Comparison of ENCODE assay signal across 9 mouse cellular contexts in the genomic region with DNA sequence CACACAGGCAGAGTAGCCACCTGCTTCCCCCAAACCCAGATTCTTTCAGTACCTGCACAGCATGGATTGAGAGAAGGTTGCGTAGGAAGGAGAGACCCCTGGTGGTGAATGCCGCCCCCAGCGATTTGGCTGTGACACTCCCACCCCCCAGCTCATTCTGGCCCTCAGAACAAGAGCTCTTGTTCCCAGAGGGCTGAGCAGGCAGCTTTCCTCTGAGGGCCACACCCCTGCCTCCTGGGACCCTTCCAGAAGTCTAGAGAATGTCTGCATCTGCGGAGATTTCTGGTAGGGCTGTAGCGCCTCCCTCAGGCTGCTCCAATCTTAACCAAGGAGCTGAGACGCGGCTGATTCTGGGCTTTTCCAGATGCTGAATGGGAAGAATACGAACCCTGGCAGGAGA.
DNase-seq lines count a peak whose midpoint lies in the region; ATAC-seq and TF ChIP-seq lines count a peak whose summit lies in the region.
"Had no signal": no experiment of that assay in that cellular context is flagged by ENCODE, and none has a peak within 500 bp of the region (broad histone marks: within the 10 kb centered on the region; RNA-seq: fewer than 3 reads in every experiment).

No protein-coding gene starts in this region.

- ATAC-seq in kidney, embryonic 14.5 days (ENCODE audit: low FRiP score, low TSS enrichment) = peak; percentile 30; the same call in 1 of the 2 replicates
- 0 out of 2 replicates have a peak, but pooled peaks have one; percentile 8 for ATAC-seq in intestine, postnatal 0 days
- no peak for ATAC-seq in neural tube, embryonic 13.5 days (ENCODE audit: low read depth)

- 34% methylated on average over 8 of the region's 8 CpGs for WGBS in kidney, embryonic 14.5 days
- 43% methylated on average over 8 of the region's 8 CpGs for WGBS in intestine, postnatal 0 days
- 21% methylated on average over 8 of the region's 8 CpGs for WGBS in neural tube, embryonic 13.5 days

- peaks cover 22% of the 10 kb centered on the region for H3K4me1 ChIP-seq in kidney, embryonic 14.5 days (ENCODE audit: control insufficient read depth, insufficient read depth, low read length)
- no peaks in the 10 kb centered on the region for H3K4me1 ChIP-seq in intestine, postnatal 0 days (replicated peaks; ENCODE audit: control insufficient read depth, insufficient read depth, low read length)
- peaks cover 97% of the 10 kb centered on the region for H3K4me1 ChIP-seq in neural tube, embryonic 13.5 days (replicated peaks)
- H3K4me1 ChIP-seq: liver, embryonic 15.5 days had no signal

- no peaks in the 10 kb centered on the region for H3K9me3 ChIP-seq in kidney, embryonic 14.5 days (ENCODE audit: control insufficient read depth, low read length)
- no peaks in the 10 kb centered on the region for H3K9me3 ChIP-seq in intestine, postnatal 0 days (ENCODE audit: control insufficient read depth)
- H3K9me3 ChIP-seq in neural tube, embryonic 13.5 days = no peaks in the 10 kb centered on the region
- H3K9me3 ChIP-seq: liver, embryonic 15.5 days had no signal

- no peak for DNase-seq in kidney, postnatal 25 days
- peak; percentile 53 for DNase-seq in MN1 (ENCODE audit: low spot score)
- DNase-seq in gastrocnemius, postnatal 14 days = peak; percentile 44
- DNase-seq in cerebellum, adult 11 months = no peak
- no peak for DNase-seq in spleen, postnatal 14 days (ENCODE audit: low spot score in 2 of 2)

- H3K9ac ChIP-seq in kidney, embryonic 14.5 days (ENCODE audit: low read depth, low read length) = no peak overlapping the region
- no peak overlapping the region for H3K9ac ChIP-seq in intestine, postnatal 0 days (ENCODE audit: low read depth, low read length)
- no peak overlapping the region for H3K9ac ChIP-seq in neural tube, embryonic 13.5 days
- H3K9ac ChIP-seq: liver, embryonic 15.5 days had no signal

- TF ChIP-seq CTCF in intestine, postnatal 0 days (IDR thresholded peaks at IDR 0.05; ENCODE audit: low read depth) = peak; percentile 59

- intact Hi-C loops in gastrocnemius, postnatal 14 days (cut with DNase I; ENCODE audit: low total_unique reads) = no loop called here

- no peaks in the 10 kb centered on the region for H3K36me3 ChIP-seq in kidney, embryonic 14.5 days (ENCODE audit: control insufficient read depth, insufficient read depth, low read length)
- H3K36me3 ChIP-seq in intestine, postnatal 0 days (ENCODE audit: control insufficient read depth, insufficient read depth) = no peaks in the 10 kb centered on the region
- H3K36me3 ChIP-seq in neural tube, embryonic 13.5 days = no peaks in the 10 kb centered on the region
- H3K36me3 ChIP-seq: liver, embryonic 15.5 days had no signal

- H3K4me2 ChIP-seq in kidney, embryonic 14.5 days (replicated peaks; ENCODE audit: low read depth, low read length) = no peak overlapping the region
- H3K4me2 ChIP-seq in intestine, postnatal 0 days (replicated peaks; ENCODE audit: low read depth) = no peak overlapping the region
- no peak overlapping the region for H3K4me2 ChIP-seq in neural tube, embryonic 13.5 days
- H3K4me2 ChIP-seq: liver, embryonic 15.5 days had no signal

- no peak overlapping the region for H3K4me3 ChIP-seq in kidney, embryonic 14.5 days (ENCODE audit: low read length)
- H3K4me3 ChIP-seq in intestine, postnatal 0 days (ENCODE audit: low read depth, low read length) = no peak overlapping the region
- no peak overlapping the region for H3K4me3 ChIP-seq in neural tube, embryonic 13.5 days
- H3K4me3 ChIP-seq: liver, embryonic 15.5 days had no signal

- H3K27ac ChIP-seq in kidney, embryonic 14.5 days (ENCODE audit: low read depth, low read length) = no peak overlapping the region; the same call in 1 of the 2 replicates
- H3K27ac ChIP-seq in intestine, postnatal 0 days (ENCODE audit: low read depth, low read length) = no peak overlapping the region
- H3K27ac ChIP-seq in neural tube, embryonic 13.5 days (replicated peaks) = peak overlapping the region; percentile 87
- H3K27ac ChIP-seq: liver, embryonic 15.5 days had no signal

- no peaks in the 10 kb centered on the region for H3K27me3 ChIP-seq in kidney, embryonic 14.5 days (ENCODE audit: control insufficient read depth, insufficient read depth, low read length)
- no peaks in the 10 kb centered on the region for H3K27me3 ChIP-seq in intestine, postnatal 0 days (replicated peaks; ENCODE audit: control insufficient read depth, insufficient read depth, low read length)
- no peaks in the 10 kb centered on the region for H3K27me3 ChIP-seq in neural tube, embryonic 13.5 days
- H3K27me3 ChIP-seq: liver, embryonic 15.5 days had no signal

Comparison
In these comparisons a context has a peak if more than half of its experiments do, and no peak if none do; other contexts are left out.
1. DNase-seq: peak in MN1 (single experiment) and gastrocnemius, postnatal 14 days (single experiment); none in kidney, postnatal 25 days (0 of 2), cerebellum, adult 11 months (single experiment) and spleen, postnatal 14 days (0 of 2).